ENCODE assay signal across 16 mouse cellular contexts in the genomic region with DNA sequence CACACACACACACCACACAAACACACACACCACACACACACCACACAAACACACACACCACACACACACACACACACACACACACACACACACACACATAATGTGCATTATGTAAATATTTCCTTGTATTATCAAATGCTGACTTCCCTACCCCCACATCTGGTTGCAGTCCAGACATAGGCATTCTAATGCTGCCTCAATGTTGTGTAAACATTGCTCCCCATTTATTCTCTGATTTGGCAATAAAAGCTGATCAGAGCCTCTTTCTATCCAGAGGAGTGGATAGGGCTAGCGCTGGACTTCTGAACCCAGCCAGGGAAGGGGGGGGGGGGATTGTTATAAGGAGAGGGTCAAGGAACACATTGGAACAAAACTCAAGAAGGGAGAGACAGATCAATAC.
"Had no signal": no experiment of that assay in that cellular context is flagged by ENCODE, and none has a peak within 500 bp of the region (broad histone marks: within the 10 kb centered on the region; RNA-seq: fewer than 3 reads in every experiment).

No protein-coding gene starts in this region.

- H3K4me3 ChIP-seq: neural tube, embryonic 13.5 days; neural tube, embryonic 15.5 days; stomach, embryonic 15.5 days had no signal

- H3K27ac ChIP-seq: neural tube, embryonic 13.5 days; neural tube, embryonic 15.5 days; stomach, embryonic 15.5 days; stomach, postnatal 0 days had no signal

- H3K27me3 ChIP-seq: neural tube, embryonic 13.5 days; neural tube, embryonic 15.5 days; stomach, embryonic 15.5 days had no signal

- H3K4me2 ChIP-seq: neural tube, embryonic 13.5 days; neural tube, embryonic 15.5 days; stomach, embryonic 15.5 days had no signal

- H3K4me1 ChIP-seq: neural tube, embryonic 13.5 days; neural tube, embryonic 15.5 days; stomach, embryonic 15.5 days had no signal

- H3K36me3 ChIP-seq: neural tube, embryonic 13.5 days; neural tube, embryonic 15.5 days; stomach, embryonic 15.5 days had no signal

- DNase-seq: retina, postnatal 1 day; right cerebral cortex, adult 18-20 months; right cerebral cortex, postnatal 14 days; right cerebral cortex, postnatal 25 days; right cerebral cortex, postnatal 4 days; spleen, adult 18-20 months; thymus, adult 18-20 months; thymus, adult 2 months; thymus, postnatal 14 days; thymus, postnatal 25 days; thymus, postnatal 36 days; thymus, postnatal 4 days had no signal

- H3K9me3 ChIP-seq: neural tube, embryonic 13.5 days; neural tube, embryonic 15.5 days; stomach, embryonic 15.5 days had no signal

- H3K9ac ChIP-seq: neural tube, embryonic 13.5 days; neural tube, embryonic 15.5 days; stomach, embryonic 15.5 days had no signal
